Mouse (Mus musculus) mouse embryonic stem cell (cell line): Measurements from ENCODE around the gene Prss16.

Experiments
- in situ Hi-C, 2 experiments: fragments of 300-500 bp; cut with MboI; formaldehyde crosslinking; loops; 1 replicate in 1 of 2; 3 replicates in 1 of 2; pipeline ENCODE4 v1.14.3; 2019 to 2020; ENCODE audit warnings: low sequenced_read_pairs in 2 of 2, low pct_unique_long_range_greater_than_20kb in 1 of 2, mixed read lengths in 1 of 2; ENCODE audit not compliant: unreplicated experiment in 1 of 2

Gene Prss16

GRCm38 (mm10) chr13:22009642-22010041 lies at the start of gene Prss16:
Gene Prss16, minus strand, starts transcription at chr13:22009742.
- in situ Hi-C loops, result loop anchor here (25.0 kb wide), 2 partner anchors 747 to 772 kb away; no protein-coding TSS in a partner anchor

GRCm38 (mm10) chr13:22053754-22054153 lies 44.2 kb upstream of the Prss16 start:
- in situ Hi-C loops, result loop anchor here in 1 of 2 experiments (10.0 kb wide), 1 partner anchor 1351 kb away; no protein-coding TSS in a partner anchor

GRCm38 (mm10) chr13:22051523-22051859 lies 41.9 kb upstream of the Prss16 start:
- in situ Hi-C loops, result loop anchor here in 1 of 2 experiments (10.0 kb wide), 1 partner anchor 1353 kb away; no protein-coding TSS in a partner anchor

- in situ Hi-C loops, result loop anchor here in 1 of 2 experiments (10.0 kb wide), 1 partner anchor 1354 kb away; no protein-coding TSS in a partner anchor
Measured at GRCm38 (mm10) chr13:22050591-22051522, 41.3 kb upstream of the Prss16 start.

GRCm38 (mm10) chr13:22049737-22050440 lies 40.3 kb upstream of the Prss16 start:
- in situ Hi-C loops, result loop anchor here (10.0 to 25.0 kb wide), 4 partner anchors 188 to 1687 kb away; partner anchors contain the start of genes Hist1h1c (in 1 of the 2), Hist1h2bb (in 1 of the 2) and Hist1h3c (in 1 of the 2)

GRCm38 (mm10) chr13:22049041-22049440 lies 39.5 kb upstream of the Prss16 start:
- in situ Hi-C loops, result loop anchor here (10.0 to 25.0 kb wide), 4 partner anchors 187 to 1688 kb away; partner anchors contain the start of genes Hist1h1c (in 1 of the 2), Hist1h2bb (in 1 of the 2) and Hist1h3c (in 1 of the 2)

GRCm38 (mm10) chr13:22045311-22045710 lies 35.8 kb upstream of the Prss16 start:
- in situ Hi-C loops, result loop anchor here (10.0 to 25.0 kb wide), 4 partner anchors 183 to 1692 kb away; partner anchors contain the start of genes Hist1h1c (in 1 of the 2), Hist1h2bb (in 1 of the 2) and Hist1h3c (in 1 of the 2)

- in situ Hi-C loops, result loop anchor here (10.0 to 25.0 kb wide), 4 partner anchors 182 to 1693 kb away; partner anchors contain the start of genes Hist1h1c (in 1 of the 2), Hist1h2bb (in 1 of the 2) and Hist1h3c (in 1 of the 2)
Measured at GRCm38 (mm10) chr13:22044432-22045155, 35.1 kb upstream of the Prss16 start.

- in situ Hi-C loops, result loop anchor here (10.0 to 25.0 kb wide), 4 partner anchors 181 to 1694 kb away; partner anchors contain the start of genes Hist1h1c (in 1 of the 2), Hist1h2bb (in 1 of the 2) and Hist1h3c (in 1 of the 2)
Measured at GRCm38 (mm10) chr13:22043503-22044431, 34.2 kb upstream of the Prss16 start.

- in situ Hi-C loops, result loop anchor here (10.0 to 25.0 kb wide), 4 partner anchors 181 to 1694 kb away; partner anchors contain the start of genes Hist1h1c (in 1 of the 2), Hist1h2bb (in 1 of the 2) and Hist1h3c (in 1 of the 2)
Measured at GRCm38 (mm10) chr13:22042568-22043502, 33.3 kb upstream of the Prss16 start, which contains the start of the genes Hist1h2ag and Hist1h2bj. Gene Hist1h2ag, minus strand, starts transcription at chr13:22042944. Gene Hist1h2bj, plus strand, starts transcription at chr13:22043214.

- in situ Hi-C loops, result loop anchor here (10.0 to 25.0 kb wide), 4 partner anchors 180 to 1695 kb away; partner anchors contain the start of genes Hist1h1c (in 1 of the 2), Hist1h2bb (in 1 of the 2) and Hist1h3c (in 1 of the 2)
Measured at GRCm38 (mm10) chr13:22041651-22042567, 32.4 kb upstream of the Prss16 start.

GRCm38 (mm10) chr13:22041142-22041536 lies 31.6 kb upstream of the Prss16 start, which contains the start of gene Hist1h4i:
Gene Hist1h4i, minus strand, starts transcription at chr13:22041362.
- in situ Hi-C loops, result loop anchor here (10.0 to 25.0 kb wide), 4 partner anchors 179 to 1696 kb away; partner anchors contain the start of genes Hist1h1c (in 1 of the 2), Hist1h2bb (in 1 of the 2) and Hist1h3c (in 1 of the 2)

GRCm38 (mm10) chr13:22040464-22041141 lies 31.1 kb upstream of the Prss16 start:
- in situ Hi-C loops, result loop anchor here (10.0 to 25.0 kb wide), 4 partner anchors 178 to 1697 kb away; partner anchors contain the start of genes Hist1h1c (in 1 of the 2), Hist1h2bb (in 1 of the 2) and Hist1h3c (in 1 of the 2)
